Mouse (Mus musculus) C2C12 (cell line): ENCODE measurements around the gene Ush2a.

Experiments
- CEBPB ChIP-seq: IDR thresholded peaks from one replicate; pipeline ENCODE4 v1.6.1; 2011; ENCODE audit warnings: low read depth, mild to moderate bottlenecking, control low read depth, moderate library complexity
- CTCF ChIP-seq: IDR thresholded peaks from one replicate; pipeline ENCODE4 v1.5.1; 2011; ENCODE audit not compliant: control insufficient read depth, insufficient read depth, insufficient read length
- MAX ChIP-seq: IDR thresholded peaks from one replicate; pipeline ENCODE4 v1.6.1; 2011; ENCODE audit warnings: mild to moderate bottlenecking, control low read depth
- MYOD1 ChIP-seq: IDR thresholded peaks from one replicate; pipeline ENCODE4 v1.6.1; 2011; ENCODE audit warnings: low read depth; ENCODE audit not compliant: control insufficient read depth, insufficient read length
- MYOG ChIP-seq: IDR thresholded peaks from one replicate; pipeline ENCODE4 v1.6.1; 2011; ENCODE audit not compliant: control insufficient read depth, insufficient read length; ENCODE audit errors: extremely low read depth

DNA sequence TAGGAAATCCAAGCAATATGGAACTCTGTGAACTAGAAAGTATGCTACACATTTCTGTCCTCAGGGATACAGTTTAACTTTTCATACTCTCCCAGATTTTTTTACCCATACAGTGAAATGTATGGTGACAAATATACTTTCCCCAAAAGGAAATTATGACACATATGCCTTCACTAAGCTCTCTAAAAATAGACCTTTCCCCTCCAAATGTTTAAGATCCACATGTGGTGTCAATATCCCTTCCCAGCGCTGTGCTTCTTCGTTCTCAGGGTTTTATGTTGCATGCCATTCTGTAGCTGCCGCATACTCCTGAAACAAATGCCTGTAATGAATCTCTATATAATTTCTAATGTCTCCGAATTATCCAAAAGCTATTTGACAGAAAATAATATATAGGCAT lies 58.4 kb downstream of the Ush2a start:
- TF ChIP-seq MYOD1 (no peak), CTCF (no peak), MYOG (no peak), MAX (no peak), CEBPB (no peak)
